Mouse (Mus musculus) myocyte (in vitro differentiated cells): ENCODE measurements around the gene Sirpa. TPM values are rescaled to one million over a fixed set of nuclear protein-coding genes. Genes with fewer than 3 reads are reported as not detected.

Experiments
- H3K27me3 ChIP-seq: one replicate; pipeline ENCODE4 v1.6.1; 2011; ENCODE audit not compliant: control insufficient read depth, insufficient read depth, insufficient read length
- H3K36me3 ChIP-seq: one replicate; pipeline ENCODE4 v1.6.1; 2011; ENCODE audit not compliant: control insufficient read depth, insufficient read depth
- H3K4me2 ChIP-seq: one replicate; pipeline ENCODE4 v1.6.1; 2011; ENCODE audit warnings: low read depth, control low read depth
- H3K4me3 ChIP-seq: one replicate; pipeline ENCODE4 v1.5.1; 2011; ENCODE audit warnings: mild to moderate bottlenecking, control low read depth, moderate library complexity
- H3K79me2 ChIP-seq: one replicate; pipeline ENCODE4 v1.6.1; 2011; ENCODE audit not compliant: control insufficient read depth, insufficient read depth
- H3ac ChIP-seq: one replicate; pipeline ENCODE4 v1.6.1; 2011; ENCODE audit not compliant: control insufficient read depth, insufficient read length
- CEBPB ChIP-seq: IDR thresholded peaks from 2 replicates; pipeline ENCODE4 v1.6.1; 2011; ENCODE audit warnings: mild to moderate bottlenecking, moderate library complexity; ENCODE audit not compliant: poor library complexity, insufficient read depth, severe bottlenecking
- E2F4 ChIP-seq: IDR thresholded peaks from one replicate; pipeline ENCODE4 v1.6.1; 2011; ENCODE audit warnings: mild to moderate bottlenecking, control low read depth, moderate library complexity; ENCODE audit not compliant: insufficient read depth
- MAX ChIP-seq: IDR thresholded peaks from one replicate; pipeline ENCODE4 v1.6.1; 2011; ENCODE audit warnings: low read depth, mild to moderate bottlenecking, control low read depth
- MYOD1 ChIP-seq, 3 experiments: IDR thresholded peaks; one replicate each; pipeline ENCODE4 v1.6.1; 2011; ENCODE audit warnings: control low read depth in 2 of 3, low read depth in 2 of 3, mild to moderate bottlenecking in 2 of 3, moderate library complexity in 1 of 3; ENCODE audit not compliant: insufficient read length in 2 of 3, control insufficient read depth in 1 of 3
- MYOG ChIP-seq, 3 experiments: IDR thresholded peaks; one replicate each; pipeline ENCODE4 v1.6.1; 2011; ENCODE audit warnings: control low read depth in 2 of 3, low read depth in 2 of 3, mild to moderate bottlenecking in 2 of 3; ENCODE audit not compliant: insufficient read length in 2 of 3, control insufficient read depth in 1 of 3, insufficient read depth in 1 of 3
- POLR2A ChIP-seq: IDR thresholded peaks from one replicate; pipeline ENCODE4 v1.6.1; 2011; ENCODE audit warnings: low read depth, mild to moderate bottlenecking, control low read depth, moderate library complexity; ENCODE audit not compliant: insufficient read length
- POLR2AphosphoS2 ChIP-seq: IDR thresholded peaks from one replicate; pipeline ENCODE4 v1.6.1; 2011; ENCODE audit warnings: low read depth, control low read depth; ENCODE audit not compliant: insufficient read length
- REST ChIP-seq: IDR thresholded peaks from one replicate; pipeline ENCODE4 v1.6.1; 2011; ENCODE audit warnings: mild to moderate bottlenecking, control low read depth, moderate library complexity; ENCODE audit not compliant: insufficient read depth, insufficient read length
- SRF ChIP-seq: IDR thresholded peaks from one replicate; pipeline ENCODE4 v1.6.1; 2011; ENCODE audit warnings: low read depth; ENCODE audit not compliant: control insufficient read depth, insufficient read length
- TCF12 ChIP-seq: IDR thresholded peaks from one replicate; pipeline ENCODE4 v1.6.1; 2011; ENCODE audit warnings: mild to moderate bottlenecking, control low read depth; ENCODE audit not compliant: poor library complexity, insufficient read depth, severe bottlenecking
- TCF3 ChIP-seq: IDR thresholded peaks from one replicate; pipeline ENCODE4 v1.6.1; 2011; ENCODE audit warnings: low read depth, control low read depth; ENCODE audit not compliant: insufficient read length
- USF1 ChIP-seq: IDR thresholded peaks from one replicate; pipeline ENCODE4 v1.6.1; 2011; ENCODE audit warnings: low read depth, mild to moderate bottlenecking, control low read depth, moderate library complexity
- polyA plus RNA-seq: library from polyadenylated mRNA; unstranded; fragments of >200 nt; fragmentation: generic; extraction: Trizol; gene quantifications from one replicate; pipeline ENCODE4 v1.2.1, GENCODE M21; 2012; ENCODE audit warnings: missing spikeins

The Sirpa gene
- polyA plus RNA-seq, 1 experiment, result 0.53 TPM

DNA sequence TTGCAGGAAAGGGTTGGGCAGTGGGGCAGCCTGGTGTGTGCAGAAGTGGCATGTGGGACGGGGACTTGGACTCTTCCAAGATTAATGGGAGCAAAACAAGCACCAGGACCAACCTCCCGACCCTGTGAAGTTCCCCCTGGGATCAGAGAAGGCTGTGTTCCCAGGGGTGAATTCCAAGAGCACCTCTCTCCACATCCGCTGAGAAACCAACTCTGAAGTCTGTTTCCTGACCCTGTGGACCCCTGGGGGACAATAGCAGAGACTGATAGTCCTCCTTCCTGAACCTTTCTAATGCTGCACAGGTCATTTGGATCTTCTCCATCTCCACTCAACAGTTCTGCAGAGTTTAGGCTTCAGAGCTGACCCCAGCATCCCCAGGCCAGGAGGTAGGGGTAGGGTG lies 10.8 kb upstream of the Sirpa start:
- Histone ChIP-seq H3K27me3 (peaks cover 17% of the 10 kb centered on the region), H3K36me3 (no peaks in the 10 kb centered on the region), H3K4me2 (no peak overlapping the region), H3K4me3 (no peak overlapping the region), H3K79me2 (no peaks in the 10 kb centered on the region), H3ac (no peak overlapping the region)
- TF ChIP-seq REST (no peak), MYOG (IDR thresholded peaks at IDR 0.05; ENCODE audit: control insufficient read depth in 1 of 3, insufficient read depth in 1 of 3, insufficient read length in 2 of 3, low read depth in 2 of 3) (no peak), POLR2A (no peak), MAX (no peak), E2F4 (no peak), SRF (no peak), MYOD1 (IDR thresholded peaks at IDR 0.05; ENCODE audit: control insufficient read depth in 1 of 3, insufficient read length in 2 of 3, low read depth in 2 of 3) (no peak), USF1 (no peak), POLR2AphosphoS2 (no peak), CEBPB (no peak), TCF3 (no peak), TCF12 (no peak)

DNA sequence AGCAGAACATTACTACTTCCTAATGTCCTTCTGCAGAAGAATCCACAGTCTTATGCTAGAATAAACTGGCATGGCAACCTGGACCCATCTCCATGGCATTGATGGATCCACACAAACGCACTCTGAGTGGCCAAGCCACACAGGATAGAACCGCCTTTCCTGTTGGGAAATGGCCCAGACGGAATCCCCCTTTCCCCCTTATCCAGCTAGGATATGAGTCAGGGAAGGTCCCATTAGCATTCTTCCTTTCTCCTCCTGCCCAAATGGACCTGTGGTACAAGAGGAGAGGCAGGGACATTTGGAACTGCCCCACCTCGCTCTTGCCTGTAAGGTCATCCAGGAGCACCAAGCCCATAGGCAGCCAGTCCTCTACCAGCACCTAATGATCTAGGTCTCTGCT lies 10.4 kb upstream of the Sirpa start:
- no peaks in the 10 kb centered on the region for H3K36me3 ChIP-seq
- H3K27me3 ChIP-seq, result peaks cover 12% of the 10 kb centered on the region
- H3K4me2 ChIP-seq, result no peak overlapping the region

GRCm38 (mm10) chr2:129584905-129585304 lies 7.7 kb upstream of the Sirpa start:
- no peak for TF ChIP-seq USF1
- no peak for TF ChIP-seq E2F4
- no peak for TF ChIP-seq POLR2A
- no peak for TF ChIP-seq TCF3
- no peak for TF ChIP-seq MAX
- no peak for TF ChIP-seq MYOD1 (IDR thresholded peaks at IDR 0.05; ENCODE audit: control insufficient read depth in 1 of 3, insufficient read length in 2 of 3, low read depth in 2 of 3)
- no peak for TF ChIP-seq TCF12
- no peak for TF ChIP-seq POLR2AphosphoS2
- no peak for TF ChIP-seq MYOG (IDR thresholded peaks at IDR 0.05; ENCODE audit: control insufficient read depth in 1 of 3, insufficient read depth in 1 of 3, insufficient read length in 2 of 3, low read depth in 2 of 3)
- TF ChIP-seq SRF, result no peak
- TF ChIP-seq REST, result no peak
- no peak for TF ChIP-seq CEBPB
- Histone ChIP-seq H3ac (no peak overlapping the region), H3K79me2 (no peaks in the 10 kb centered on the region), H3K4me2 (no peak overlapping the region), H3K27me3 (peaks cover 11% of the 10 kb centered on the region), H3K4me3 (no peak overlapping the region), H3K36me3 (no peaks in the 10 kb centered on the region)

More for the DNA sequence above, 10.4 kb upstream of the Sirpa start:
- no peak for TF ChIP-seq MAX
- TF ChIP-seq TCF12, result no peak
- no peak for TF ChIP-seq REST
- no peak for TF ChIP-seq SRF
- no peak for TF ChIP-seq MYOG (IDR thresholded peaks at IDR 0.05; ENCODE audit: control insufficient read depth in 1 of 3, insufficient read depth in 1 of 3, insufficient read length in 2 of 3, low read depth in 2 of 3)
- no peak for TF ChIP-seq POLR2A
- no peak for TF ChIP-seq E2F4
- no peak for TF ChIP-seq CEBPB
- no peak for TF ChIP-seq MYOD1 (IDR thresholded peaks at IDR 0.05; ENCODE audit: control insufficient read depth in 1 of 3, insufficient read length in 2 of 3, low read depth in 2 of 3)
- no peak overlapping the region for H3ac ChIP-seq
- H3K79me2 ChIP-seq, result no peaks in the 10 kb centered on the region
- no peak overlapping the region for H3K4me3 ChIP-seq

DNA sequence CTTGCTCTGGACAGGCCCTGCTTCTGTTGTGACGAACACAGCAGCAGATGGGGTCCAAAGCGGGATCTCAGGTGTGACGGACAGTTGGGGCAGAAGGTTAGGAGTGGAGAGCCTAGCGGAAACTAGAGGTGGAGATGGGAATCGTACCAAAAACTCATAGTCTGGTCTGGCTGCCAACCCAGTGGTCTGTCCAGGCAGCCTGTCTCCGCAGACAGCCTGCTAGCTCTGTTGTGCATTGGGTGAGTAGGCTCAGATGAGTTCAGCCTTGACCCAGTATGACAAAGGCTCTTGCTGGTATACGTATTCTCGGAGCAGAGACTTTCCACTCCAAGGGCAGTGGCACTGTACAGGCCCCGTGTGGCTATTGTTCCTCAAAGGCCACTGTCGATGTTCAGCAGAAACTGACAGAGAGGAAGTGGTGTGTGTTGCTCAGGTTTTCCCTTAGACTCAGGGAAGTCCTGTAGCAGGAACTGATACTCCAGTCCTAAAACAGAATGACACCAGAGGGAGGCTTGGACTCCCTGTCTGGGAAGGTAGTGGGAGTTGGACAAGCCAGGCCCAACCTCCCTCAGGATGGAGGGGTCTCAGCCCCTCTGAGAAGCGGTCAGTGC lies 6.6 kb upstream of the Sirpa start:
- H3K36me3 ChIP-seq, result no peaks in the 10 kb centered on the region
- TF ChIP-seq CEBPB (no peak), USF1 (no peak), TCF3 (no peak), TCF12 (no peak), SRF (no peak), REST (no peak), MYOG (IDR thresholded peaks at IDR 0.05; ENCODE audit: control insufficient read depth in 1 of 3, insufficient read depth in 1 of 3, insufficient read length in 2 of 3, low read depth in 2 of 3) (no peak), POLR2A (no peak), MAX (no peak), MYOD1 (IDR thresholded peaks at IDR 0.05; ENCODE audit: control insufficient read depth in 1 of 3, insufficient read length in 2 of 3, low read depth in 2 of 3) (no peak), POLR2AphosphoS2 (no peak), E2F4 (no peak)
- no peak overlapping the region for H3K4me2 ChIP-seq
- peaks cover 11% of the 10 kb centered on the region for H3K27me3 ChIP-seq
- H3K4me3 ChIP-seq, result no peak overlapping the region
- H3ac ChIP-seq, result no peak overlapping the region
- no peaks in the 10 kb centered on the region for H3K79me2 ChIP-seq

GRCm38 (mm10) chr2:129587241-129587640 lies 5.4 kb upstream of the Sirpa start:
- TF ChIP-seq CEBPB (no peak), MAX (no peak), USF1 (no peak)
- Histone ChIP-seq H3K4me3 (no peak overlapping the region), H3K4me2 (no peak overlapping the region)

More at GRCm38 (mm10) chr2:129587241-129587640, 5.4 kb upstream of the Sirpa start:
- Histone ChIP-seq H3K36me3 (no peaks in the 10 kb centered on the region), H3K79me2 (no peaks in the 10 kb centered on the region), H3K27me3 (peaks cover 17% of the 10 kb centered on the region), H3ac (no peak overlapping the region)
